Comparison of ENCODE assay signal across 8 mouse cellular contexts in the genomic region with DNA sequence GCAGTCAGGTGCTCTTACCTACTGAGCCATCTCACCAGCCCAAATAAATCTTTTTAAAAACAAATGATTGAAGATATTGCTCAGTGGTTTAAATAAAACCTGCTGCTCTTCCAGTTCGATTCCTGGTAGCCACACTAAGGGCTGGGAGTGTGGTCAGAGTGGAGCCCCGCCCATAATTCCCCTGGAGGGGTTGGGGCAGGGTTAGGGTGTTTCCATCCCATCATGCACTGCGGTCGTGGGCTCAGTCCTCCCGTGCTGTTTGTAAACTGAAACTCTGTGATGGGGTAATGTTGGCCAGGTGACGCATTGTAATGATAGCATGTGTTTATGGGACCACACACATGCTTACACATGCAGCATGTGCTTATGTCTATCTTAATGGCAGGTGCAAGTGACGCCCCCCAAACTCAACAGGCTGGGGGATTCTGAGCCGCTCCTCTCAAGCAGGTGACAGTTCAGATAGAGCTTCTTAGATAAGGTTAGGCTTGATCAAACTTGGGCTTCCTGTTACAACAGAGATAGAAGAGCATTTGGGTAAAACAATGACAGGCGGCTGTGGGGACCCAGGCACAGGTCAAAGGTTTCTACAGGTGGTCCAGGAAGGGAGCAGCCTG. TPM values are rescaled to one million over a fixed set of nuclear protein-coding genes. Genes with fewer than 3 reads are reported as not detected.
DNase-seq lines count a peak whose midpoint lies in the region; ATAC-seq and TF ChIP-seq lines count a peak whose summit lies in the region.

No protein-coding gene starts in this region.

- H3K4me2 ChIP-seq in intestine, embryonic 16.5 days (ENCODE audit: low read depth, low read length): 0 out of 2 replicates have a peak overlapping the region, but pooled peaks have one; percentile 4

- no peaks in the 10 kb centered on the region for H3K79me2 ChIP-seq in heart, adult 2 months (replicated peaks; ENCODE audit: control insufficient read depth, insufficient read depth, low read length)

- DNase-seq in gastrocnemius, adult 2 months: no peak
- DNase-seq in gastrocnemius, postnatal 10 days: no peak
- peak; percentile 81 for DNase-seq in ES-E14 (ENCODE audit: low read depth, low spot score)
- peak; percentile 57 to 74 for DNase-seq in spleen, postnatal 36 days (ENCODE audit: low spot score in 2 of 2)
- no peak for DNase-seq in embryo, embryonic 11 days
- no peak for DNase-seq in heart, adult 2 months
- no peak for DNase-seq in embryo, embryonic 10.5 days (ENCODE audit: low spot score)

- peak overlapping the region; percentile 49; the same call in 1 of the 2 replicates for H3K9ac ChIP-seq in ES-E14 (ENCODE audit: insufficient read depth, low read depth, low read length, poor library complexity, severe bottlenecking)
- H3K9ac ChIP-seq in intestine, embryonic 16.5 days (ENCODE audit: low read depth, low read length): peak overlapping the region; percentile 29; the same call in 1 of the 2 replicates
- H3K9ac ChIP-seq in heart, adult 2 months (ENCODE audit: low read depth, low read length): no peak overlapping the region

- in situ Hi-C loops in ES-E14 (cut with MboI; ENCODE audit: low sequenced_read_pairs in 2 of 2, unreplicated experiment in 2 of 2): no loop called here

- no peaks in the 10 kb centered on the region for H3K36me3 ChIP-seq in ES-E14 (ENCODE audit: control insufficient read depth, insufficient read depth, low read length, poor library complexity, severe bottlenecking)
- H3K36me3 ChIP-seq in intestine, embryonic 16.5 days (ENCODE audit: control insufficient read depth, insufficient read depth, low read length): no peaks in the 10 kb centered on the region
- H3K36me3 ChIP-seq in heart, adult 2 months (ENCODE audit: control insufficient read depth, insufficient read depth, low read length): no peaks in the 10 kb centered on the region

- no peak for TF ChIP-seq POLR2A in heart, adult 2 months (IDR thresholded peaks at IDR 0.05; ENCODE audit: insufficient read depth, low read depth, low read length)

- H3K4me1 ChIP-seq in ES-E14 (ENCODE audit: control insufficient read depth in 2 of 2, insufficient read depth in 2 of 2, low read length in 2 of 2, poor library complexity in 1 of 2): peaks cover 11 to 23% of the 10 kb centered on the region in 2 experiments; a peak in 3 of 4 replicates
- H3K4me1 ChIP-seq in intestine, embryonic 16.5 days (ENCODE audit: control insufficient read depth, insufficient read depth, low read length): peaks cover 40% of the 10 kb centered on the region
- peaks cover 5% of the 10 kb centered on the region; the same call in 1 of the 2 replicates for H3K4me1 ChIP-seq in heart, adult 2 months (ENCODE audit: control insufficient read depth, insufficient read depth, low read length)

- no peaks in the 10 kb centered on the region for H3K27me3 ChIP-seq in intestine, embryonic 16.5 days (replicated peaks; ENCODE audit: control insufficient read depth, insufficient read depth, low read length)
- H3K27me3 ChIP-seq in heart, adult 2 months (ENCODE audit: control insufficient read depth, insufficient read depth, low read length): no peaks in the 10 kb centered on the region

- no peak overlapping the region for H3K4me3 ChIP-seq in gastrocnemius, adult 2 months
- H3K4me3 ChIP-seq in ES-E14 (ENCODE audit: insufficient read depth in 1 of 2, low read depth in 1 of 2, low read length in 2 of 2, poor library complexity in 1 of 2, severe bottlenecking in 1 of 2): peak overlapping the region; percentile 35 to 62
- no peak overlapping the region for H3K4me3 ChIP-seq in intestine, embryonic 16.5 days (ENCODE audit: low read length)
- H3K4me3 ChIP-seq in heart, adult 2 months: no peak overlapping the region

- no peaks in the 10 kb centered on the region for H3K9me3 ChIP-seq in ES-E14 (ENCODE audit: control insufficient read depth, insufficient read depth, low read depth, low read length)
- no peaks in the 10 kb centered on the region for H3K9me3 ChIP-seq in intestine, embryonic 16.5 days (ENCODE audit: control insufficient read depth, low read length)

- intact Hi-C loops in gastrocnemius, adult 2 months (cut with DNase I): loop anchor here (5.0 kb wide), 1 partner anchor 59 kb away; a partner anchor contains a TSS
- intact Hi-C loops in heart, adult 2 months (cut with DNase I): loop anchor here (2.0 kb wide), 2 partner anchors 25 to 31 kb away; a partner anchor contains a TSS

- peak overlapping the region; percentile 93; the same call in 1 of the 2 replicates for H3K27ac ChIP-seq in gastrocnemius, adult 2 months
- H3K27ac ChIP-seq in ES-E14 (ENCODE audit: insufficient read depth, low read depth, low read length, poor library complexity, severe bottlenecking): peak overlapping the region; percentile 1; the same call in 1 of the 2 replicates
- peak overlapping the region; percentile 72 for H3K27ac ChIP-seq in intestine, embryonic 16.5 days (ENCODE audit: low read length)
- H3K27ac ChIP-seq in heart, adult 2 months: no peak overlapping the region

- TF ChIP-seq EP300 in heart, adult 2 months (IDR thresholded peaks at IDR 0.05; ENCODE audit: insufficient read depth, low read depth, low read length): no peak

- WGBS in intestine, embryonic 16.5 days: 19% methylated on average over 9 of the region's 9 CpGs
- 30% methylated on average over 9 of the region's 9 CpGs for WGBS in heart, adult 2 months

- no peak for TF ChIP-seq CTCF in gastrocnemius, adult 2 months (IDR thresholded peaks at IDR 0.05)
- no peak for TF ChIP-seq CTCF in heart, adult 2 months (IDR thresholded peaks at IDR 0.05)

- no peak for ATAC-seq in intestine, embryonic 16.5 days

TF ChIP-seq in ES-E14, 5 proteins besides CTCF, POLR2A, EP300 and RAD21:
- no peak for TF ChIP-seq MAFK (IDR thresholded peaks at IDR 0.05; ENCODE audit: insufficient read depth, low read depth, low read length)
- no peak for TF ChIP-seq ZNF384 (IDR thresholded peaks at IDR 0.05; ENCODE audit: low read depth, low read length)
- TF ChIP-seq CHD2 (IDR thresholded peaks at IDR 0.05; ENCODE audit: low read depth, low read length): no peak
- no peak for TF ChIP-seq HCFC1 (IDR thresholded peaks at IDR 0.05; ENCODE audit: borderline replicate concordance, insufficient read depth, low read length)
- no peak for TF ChIP-seq ZC3H11A (IDR thresholded peaks at IDR 0.05; ENCODE audit: borderline replicate concordance, low read depth, low read length)

RNA-seq across cellular contexts. Expression of a gene that starts 1.5 kb away (rescaled TPM):
- total RNA-seq in gastrocnemius, adult 2 months (2021): 10 to 100 TPM; 22.9 to 28.2 TPM
- total RNA-seq in gastrocnemius, postnatal 10 days (2021): 10 to 100 TPM; 26.8 to 41.9 TPM
- 43.5 and 55.9 TPM in 2 replicates for total RNA-seq in ES-E14 (2012; rRNA removed)
- polyA plus RNA-seq in intestine, embryonic 16.5 days (2015; fragmentation: Nextera tagmentation; extraction: Ambion mirVana): 69.0 and 71.4 TPM in 2 replicates
- 10 to 100 TPM; 55.6 to 58.1 TPM for total RNA-seq in heart, adult 2 months (2021)
- polyA plus RNA-seq in heart, adult 2 months (2012; rRNA removed): 44.3 and 54.9 TPM in 2 replicates

RNA-seq across cellular contexts. Expression of a gene that starts 5.5 kb away (rescaled TPM):
- total RNA-seq in gastrocnemius, adult 2 months (2021): 1 to 10 TPM; 2.2 to 3.3 TPM
- 1 to 10 TPM; 4.5 to 7.5 TPM for total RNA-seq in gastrocnemius, postnatal 10 days (2021)
- 28.7 and 46.1 TPM in 2 replicates for total RNA-seq in ES-E14 (2012; rRNA removed)
- 21.6 and 32.4 TPM in 2 replicates for polyA plus RNA-seq in intestine, embryonic 16.5 days (2015; fragmentation: Nextera tagmentation; extraction: Ambion mirVana)
- total RNA-seq in heart, adult 2 months (2021): 10 to 100 TPM; 10.6 to 11.1 TPM
- polyA plus RNA-seq in heart, adult 2 months (2012; rRNA removed): 9.6 and 10.5 TPM in 2 replicates

RNA-seq across cellular contexts. Expression of a gene that starts 8.7 kb away (rescaled TPM):
- total RNA-seq in gastrocnemius, adult 2 months (2021): 1 to 10 TPM in 1 of 2 experiments, under 1 TPM in 1; 0.69 to 1.3 TPM
- total RNA-seq in gastrocnemius, postnatal 10 days (2021): 1 to 10 TPM in 1 of 2 experiments, under 1 TPM in 1; 0.96 to 1.3 TPM
- 0.09 and 0.16 TPM in 2 replicates for total RNA-seq in ES-E14 (2012; rRNA removed)
- polyA plus RNA-seq in intestine, embryonic 16.5 days (2015; fragmentation: Nextera tagmentation; extraction: Ambion mirVana): 0.06 and 0.12 TPM in 2 replicates
- total RNA-seq in heart, adult 2 months (2021): 1 to 10 TPM; 5.5 to 6.4 TPM
- polyA plus RNA-seq in heart, adult 2 months (2012; rRNA removed): 4.7 and 4.8 TPM in 2 replicates

RNA-seq across cellular contexts. Expression of a gene that starts 13.8 kb away (rescaled TPM):
- total RNA-seq in gastrocnemius, adult 2 months (2021): 1 to 10 TPM in 1 of 2 experiments, under 1 TPM in 1; 0.89 to 1.2 TPM
- 1 to 10 TPM in 1 of 2 experiments, under 1 TPM in 1; 0.85 to 1.4 TPM for total RNA-seq in gastrocnemius, postnatal 10 days (2021)
- 9.4 and 19.1 TPM in 2 replicates for total RNA-seq in ES-E14 (2012; rRNA removed)
- 1.4 and 2.7 TPM in 2 replicates for polyA plus RNA-seq in intestine, embryonic 16.5 days (2015; fragmentation: Nextera tagmentation; extraction: Ambion mirVana)
- total RNA-seq in heart, adult 2 months (2021): 1 to 10 TPM in 1 of 2 experiments, under 1 TPM in 1; 0.64 to 1.1 TPM
- polyA plus RNA-seq in heart, adult 2 months (2012; rRNA removed): 0.32 and 1.2 TPM in 2 replicates

RNA-seq across cellular contexts. Expression of a gene that starts 23.3 kb away (rescaled TPM):
- total RNA-seq in gastrocnemius, adult 2 months (2021): under 1 TPM; 0.43 to 0.75 TPM
- 1 to 10 TPM; 2.3 to 3.8 TPM for total RNA-seq in gastrocnemius, postnatal 10 days (2021)
- total RNA-seq in ES-E14 (2012; rRNA removed): 2.3 and 4.5 TPM in 2 replicates
- polyA plus RNA-seq in intestine, embryonic 16.5 days (2015; fragmentation: Nextera tagmentation; extraction: Ambion mirVana): 21.2 and 21.3 TPM in 2 replicates
- 1 to 10 TPM; 3.8 to 4.1 TPM for total RNA-seq in heart, adult 2 months (2021)
- 7.1 and 8.7 TPM in 2 replicates for polyA plus RNA-seq in heart, adult 2 months (2012; rRNA removed)

Comparison
In these comparisons a context has a peak if more than half of its experiments do, and no peak if none do; other contexts are left out.
1. DNase-seq: peak in ES-E14 (single experiment) and spleen, postnatal 36 days (2 of 2); none in gastrocnemius, adult 2 months (single experiment), gastrocnemius, postnatal 10 days (single experiment), embryo, embryonic 11 days (single experiment), heart, adult 2 months (0 of 2) and embryo, embryonic 10.5 days (single experiment).
2. H3K4me3 ChIP-seq: peak in ES-E14 (2 of 2); none in gastrocnemius, adult 2 months (single experiment), intestine, embryonic 16.5 days (single experiment) and heart, adult 2 months (single experiment).